Comparison of ENCODE assay signal across 8 mouse cellular contexts in the genomic region with DNA sequence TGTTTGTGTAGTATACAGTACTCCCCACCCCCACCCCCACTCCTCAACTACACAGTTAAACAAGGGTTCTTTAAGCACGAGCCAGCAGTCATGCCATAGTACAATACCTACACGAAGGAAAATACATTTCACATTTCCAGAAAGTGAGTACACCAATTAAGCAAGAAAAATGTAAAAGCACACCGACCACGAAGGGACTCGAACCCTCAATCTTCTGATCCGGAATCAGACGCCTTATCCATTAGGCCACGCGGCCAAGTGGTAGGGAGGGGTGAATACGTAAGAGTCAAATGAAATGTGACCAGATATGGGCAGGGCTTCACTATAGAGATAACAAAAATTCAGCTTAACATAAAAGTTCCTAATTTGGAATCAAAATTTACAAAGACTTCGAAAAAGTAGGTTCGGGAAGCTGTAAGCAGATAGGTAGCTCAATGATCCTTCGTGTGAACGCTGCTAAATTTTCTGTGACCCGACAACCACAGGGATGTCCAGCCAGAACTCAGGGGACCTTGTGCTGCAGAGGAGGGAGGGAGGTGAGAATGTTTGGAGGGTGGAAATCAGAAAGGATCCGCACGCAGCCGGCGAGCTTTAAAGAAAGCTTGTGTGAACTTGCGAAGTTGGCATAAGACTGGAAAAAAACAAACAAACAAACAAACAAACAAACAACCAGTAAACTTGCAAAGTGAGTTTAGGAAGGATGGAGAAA. TPM values are rescaled to one million over a fixed set of nuclear protein-coding genes. Genes with fewer than 3 reads are reported as not detected.
DNase-seq lines count a peak whose midpoint lies in the region; ATAC-seq lines count a peak whose summit lies in the region.

No protein-coding gene starts in this region.

- no peak overlapping the region for H3K9ac ChIP-seq in embryonic facial prominence, embryonic 12.5 days
- peak overlapping the region; percentile 23; the same call in 1 of the 2 replicates for H3K9ac ChIP-seq in kidney, embryonic 15.5 days
- no peak overlapping the region for H3K9ac ChIP-seq in stomach, embryonic 16.5 days (ENCODE audit: low read length)

- no peaks in the 10 kb centered on the region for H3K36me3 ChIP-seq in embryonic facial prominence, embryonic 12.5 days
- no peaks in the 10 kb centered on the region for H3K36me3 ChIP-seq in heart, embryonic 10.5 days
- no peaks in the 10 kb centered on the region for H3K36me3 ChIP-seq in kidney, embryonic 15.5 days
- H3K36me3 ChIP-seq in stomach, embryonic 16.5 days (ENCODE audit: control insufficient read depth, insufficient read depth, low read length), result no peaks in the 10 kb centered on the region

- peak; percentile 31 for DNase-seq in CD4-positive helper T cell, adult 2 months (ENCODE audit: low read depth, low spot score)
- DNase-seq in adrenal gland, postnatal 25 days, result peak; percentile 70
- DNase-seq in heart, embryonic 10.5 days (ENCODE audit: low spot score), result peak; percentile 89
- peak; percentile 86 for DNase-seq in liver

- H3K4me3 ChIP-seq in embryonic facial prominence, embryonic 12.5 days, result peak overlapping the region; percentile 35
- peak overlapping the region; percentile 62 for H3K4me3 ChIP-seq in heart, embryonic 10.5 days
- H3K4me3 ChIP-seq in kidney, embryonic 15.5 days (replicated peaks), result peak overlapping the region; percentile 46
- peak overlapping the region; percentile 38 for H3K4me3 ChIP-seq in stomach, embryonic 16.5 days (replicated peaks; ENCODE audit: low read length)

- H3K27ac ChIP-seq in embryonic facial prominence, embryonic 12.5 days, result no peak overlapping the region
- H3K27ac ChIP-seq in heart, embryonic 10.5 days, result no peak overlapping the region; the same call in 1 of the 2 replicates
- no peak overlapping the region for H3K27ac ChIP-seq in kidney, embryonic 15.5 days
- H3K27ac ChIP-seq in stomach, embryonic 16.5 days (ENCODE audit: low read length), result no peak overlapping the region

- under 1% methylated on average over 20 of the region's 20 CpGs for WGBS in embryonic facial prominence, embryonic 12.5 days
- 2% methylated on average over 20 of the region's 20 CpGs for WGBS in heart, embryonic 10.5 days
- WGBS in kidney, embryonic 15.5 days, result 2% methylated on average over 20 of the region's 20 CpGs
- WGBS in stomach, embryonic 16.5 days, result 3% methylated on average over 20 of the region's 20 CpGs

- no peaks in the 10 kb centered on the region for H3K4me1 ChIP-seq in embryonic facial prominence, embryonic 12.5 days
- H3K4me1 ChIP-seq in heart, embryonic 10.5 days, result no peaks in the 10 kb centered on the region
- 0 out of 2 replicates have a peak, but pooled peaks cover 4% of the 10 kb centered on the region for H3K4me1 ChIP-seq in kidney, embryonic 15.5 days
- no peaks in the 10 kb centered on the region for H3K4me1 ChIP-seq in stomach, embryonic 16.5 days (ENCODE audit: control insufficient read depth, insufficient read depth, low read length)

- H3K9me3 ChIP-seq in embryonic facial prominence, embryonic 12.5 days, result no peaks in the 10 kb centered on the region
- no peaks in the 10 kb centered on the region for H3K9me3 ChIP-seq in heart, embryonic 10.5 days
- peaks cover 10% of the 10 kb centered on the region; the same call in 1 of the 2 replicates for H3K9me3 ChIP-seq in kidney, embryonic 15.5 days (replicated peaks)
- H3K9me3 ChIP-seq in stomach, embryonic 16.5 days (replicated peaks; ENCODE audit: control insufficient read depth, low read length), result no peaks in the 10 kb centered on the region

- ATAC-seq in embryonic facial prominence, embryonic 12.5 days (ENCODE audit: insufficient number of reproducible peaks, insufficient read depth, low FRiP score, low TSS enrichment), result no peak
- peak; percentile 64; the same call in 1 of the 2 replicates for ATAC-seq in kidney, embryonic 15.5 days (replicated peaks; ENCODE audit: low FRiP score)
- ATAC-seq in monocyte, adult 5-6 weeks (replicated peaks; ENCODE audit: insufficient number of reproducible peaks, low FRiP score, low TSS enrichment, poor library complexity, severe bottlenecking), result 0 out of 2 replicates have a peak, but pooled peaks have one; percentile 47
- ATAC-seq in stomach, embryonic 16.5 days (ENCODE audit: insufficient read depth, low FRiP score), result peak; percentile 83; the same call in 1 of the 2 replicates

- H3K4me2 ChIP-seq in embryonic facial prominence, embryonic 12.5 days (replicated peaks), result peak overlapping the region; percentile 55
- peak overlapping the region; percentile 61 for H3K4me2 ChIP-seq in kidney, embryonic 15.5 days
- peak overlapping the region; percentile 51 for H3K4me2 ChIP-seq in stomach, embryonic 16.5 days (ENCODE audit: low read depth, low read length)

- no peaks in the 10 kb centered on the region for H3K27me3 ChIP-seq in embryonic facial prominence, embryonic 12.5 days
- no peaks in the 10 kb centered on the region for H3K27me3 ChIP-seq in heart, embryonic 10.5 days (ENCODE audit: insufficient read depth, poor library complexity, severe bottlenecking)
- 0 out of 2 replicates have a peak, but pooled peaks cover 3% of the 10 kb centered on the region for H3K27me3 ChIP-seq in kidney, embryonic 15.5 days
- no peaks in the 10 kb centered on the region for H3K27me3 ChIP-seq in stomach, embryonic 16.5 days (ENCODE audit: control insufficient read depth, insufficient read depth, low read length)

RNA-seq across cellular contexts. Expression of a gene that starts 36.2 kb away (rescaled TPM):
- 49.2 and 59.6 TPM in 2 replicates for total RNA-seq in adrenal gland, postnatal 25 days (2021)
- polyA plus RNA-seq in embryonic facial prominence, embryonic 12.5 days (2016; fragmentation: Nextera tagmentation; extraction: Ambion mirVana), result 167 and 170 TPM in 2 replicates
- polyA plus RNA-seq in heart, embryonic 10.5 days (2016; fragmentation: Nextera tagmentation; extraction: Ambion mirVana), result 108 and 152 TPM in 2 replicates
- 136 and 139 TPM in 2 replicates for polyA plus RNA-seq in kidney, embryonic 15.5 days (2015; fragmentation: Nextera tagmentation; extraction: Ambion mirVana)
- total RNA-seq in monocyte, adult 5-6 weeks (2017), result 81.0 to 103 TPM (median 88.2 TPM) in 3 replicates
- polyA plus RNA-seq in stomach, embryonic 16.5 days (2015; fragmentation: Nextera tagmentation; extraction: Ambion mirVana), result 84.2 and 84.3 TPM in 2 replicates

Comparison
In these comparisons a context has a peak if more than half of its experiments do, and no peak if none do; other contexts are left out.
1. DNase-seq: peak in every context shown above with its lines; median percentile 89 in heart, embryonic 10.5 days; 86 in liver; 70 in adrenal gland, postnatal 25 days; 31 in CD4-positive helper T cell, adult 2 months.